Mouse (Mus musculus) CH12.LX (cell line): ENCODE results near the gene Pde4d.

Source experiments
- CHD1 ChIP-seq: IDR thresholded peaks from 2 replicates; pipeline ENCODE4 v1.6.1; 2012; ENCODE audit warnings: low read depth, low read length, improper control_type of control experiment, inconsistent platforms
- JUN ChIP-seq: IDR thresholded peaks from 2 replicates; pipeline ENCODE4 v1.6.1; 2011; ENCODE audit warnings: low read depth, mild to moderate bottlenecking, low read length, improper control_type of control experiment, moderate library complexity; ENCODE audit not compliant: insufficient read depth
- KAT2A ChIP-seq: IDR thresholded peaks from 2 replicates; pipeline ENCODE4 v1.6.1; 2012; ENCODE audit warnings: low read length, improper control_type of control experiment, inconsistent platforms; ENCODE audit not compliant: insufficient replicate concordance

GRCm38 (mm10) chr13:109437231-109437776, 987.6 kb downstream of the Pde4d start:
- TF ChIP-seq CHD1 (no peak), JUN (no peak), KAT2A (no peak)
